9 mouse cellular contexts compared by ENCODE assay signal in the genomic region with DNA sequence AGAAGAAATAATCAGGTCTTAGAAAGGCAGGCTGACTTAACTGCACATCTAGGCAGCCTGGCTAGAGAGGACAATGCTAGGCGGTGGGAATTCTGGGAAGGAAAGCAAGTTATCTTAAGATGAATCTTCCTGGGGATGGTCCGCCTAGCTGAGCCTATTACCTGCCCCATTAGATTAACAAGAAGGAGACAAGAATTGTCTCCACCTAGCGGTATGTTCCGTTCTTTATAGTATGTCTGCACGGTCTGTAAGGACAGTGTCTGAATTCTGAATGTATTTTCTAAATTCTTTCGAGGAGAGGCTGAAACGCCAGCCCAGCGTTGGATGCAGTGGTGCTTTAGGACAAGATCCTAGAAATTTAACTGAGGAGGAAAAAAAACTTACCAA. TPM values are rescaled to one million over a fixed set of nuclear protein-coding genes. Genes with fewer than 3 reads are reported as not detected.
DNase-seq lines count a peak whose midpoint lies in the region; ATAC-seq and TF ChIP-seq lines count a peak whose summit lies in the region.
"Had no signal": no experiment of that assay in that cellular context is flagged by ENCODE, and none has a peak within 500 bp of the region (broad histone marks: within the 10 kb centered on the region; RNA-seq: fewer than 3 reads in every experiment).

No protein-coding gene starts in this region.

- no peak for ATAC-seq in erythroblast, adult 5-6 weeks (replicated peaks; ENCODE audit: low FRiP score, poor library complexity, severe bottlenecking)

- WGBS in kidney, adult 2 months = 50% methylated on average over 8 of the region's 8 CpGs

- no peak for TF ChIP-seq POLR2A in kidney, adult 2 months (IDR thresholded peaks at IDR 0.05; ENCODE audit: low read depth, low read length)
- TF ChIP-seq POLR2A in brain, embryonic 14.5 days (IDR thresholded peaks at IDR 0.05; ENCODE audit: borderline replicate concordance, extremely low read depth, insufficient read depth, insufficient read length, poor library complexity, severe bottlenecking) = no peak

- DNase-seq in kidney, adult 2 months = peak; percentile 61
- no peak for DNase-seq in kidney, adult 11 months
- peak; percentile 42 for DNase-seq in ES-CJ7 (ENCODE audit: low read depth, low spot score)
- peak; percentile 74 for DNase-seq in brain, embryonic 14.5 days (ENCODE audit: low read depth)
- DNase-seq in kidney, postnatal 14 days = peak; percentile 30
- DNase-seq in right cerebral cortex, postnatal 25 days = no peak
- DNase-seq in layer of hippocampus, adult 8-10 months (ENCODE audit: low spot score in 2 of 2) = no peak

- no peak overlapping the region for H3K4me3 ChIP-seq in kidney, adult 2 months (ENCODE audit: insufficient read depth, low read depth, low read length)

- no peak for TF ChIP-seq CTCF in kidney, adult 2 months (conservative IDR thresholded peaks at IDR 0.05; ENCODE audit: insufficient read depth, insufficient read length, low read depth, low read length)
- no peak for TF ChIP-seq CTCF in brain, embryonic 14.5 days (IDR thresholded peaks at IDR 0.05; ENCODE audit: borderline replicate concordance, extremely low read depth, insufficient read depth, insufficient read length)

- H3K27ac ChIP-seq in kidney, adult 2 months (ENCODE audit: insufficient read depth, low read depth, low read length) = peak overlapping the region; percentile 57; the same call in 1 of the 2 replicates
- H3K27ac ChIP-seq: macrophage had no signal

- no peaks in the 10 kb centered on the region for H3K36me3 ChIP-seq in kidney, adult 2 months (ENCODE audit: control insufficient read depth, insufficient read depth, low read length)

- no peaks in the 10 kb centered on the region for H3K27me3 ChIP-seq in kidney, adult 2 months (replicated peaks; ENCODE audit: control insufficient read depth, insufficient read depth, low read length)

- peaks cover 12% of the 10 kb centered on the region; the same call in 1 of the 2 replicates for H3K4me1 ChIP-seq in kidney, adult 2 months (ENCODE audit: control insufficient read depth, insufficient read depth, low read length)

RNA-seq across cellular contexts. Expression of a gene that starts 5.7 kb away (rescaled TPM):
- polyA plus RNA-seq in kidney, adult 2 months (2012; rRNA removed) = 0.37 and 0.41 TPM in 2 replicates
- 1.0 and 1.6 TPM in 2 replicates for polyA plus RNA-seq in brain, embryonic 14.5 days (2012; rRNA removed)
- 1 to 10 TPM; 2.9 to 3.5 (median 3.3) TPM for total RNA-seq in layer of hippocampus, adult 8-10 months (2022)
- total RNA-seq in erythroblast, adult 5-6 weeks (2015; ENCODE audit: low replicate concordance) = 0.19 and 0.21 TPM in 2 replicates
- total RNA-seq in erythroblast, adult 5-6 weeks (2017; ENCODE audit: low replicate concordance) = 0.14 and 0.26 TPM in 2 replicates

RNA-seq across cellular contexts. Expression of a gene that starts 16.6 kb away (rescaled TPM):
- 6.4 and 7.1 TPM in 2 replicates for polyA plus RNA-seq in kidney, adult 2 months (2012; rRNA removed)
- polyA plus RNA-seq in brain, embryonic 14.5 days (2012; rRNA removed) = 5.1 and 7.4 TPM in 2 replicates
- total RNA-seq in layer of hippocampus, adult 8-10 months (2022) = 10 to 100 TPM; 22.7 to 29.9 (median 24.5) TPM
- 0.19 TPM in 1 of 2 replicates, not detected in the other for total RNA-seq in erythroblast, adult 5-6 weeks (2015; ENCODE audit: low replicate concordance)
- 1.2 TPM in 1 of 2 replicates, not detected in the other for total RNA-seq in erythroblast, adult 5-6 weeks (2017; ENCODE audit: low replicate concordance)

Comparison
In these comparisons a context has a peak if more than half of its experiments do, and no peak if none do; other contexts are left out.
1. DNase-seq: peak in kidney, adult 2 months (single experiment), ES-CJ7 (single experiment), brain, embryonic 14.5 days (single experiment) and kidney, postnatal 14 days (single experiment); none in kidney, adult 11 months (single experiment), right cerebral cortex, postnatal 25 days (single experiment) and layer of hippocampus, adult 8-10 months (0 of 2).
2. RNA of a gene that starts 16.6 kb away (total RNA-seq): 22.7 to 29.9 TPM in layer of hippocampus, adult 8-10 months; 0.19 to 1.2 TPM in erythroblast, adult 5-6 weeks; every median in the first group is over 10 times any median in the second.